Mouse (Mus musculus) spleen, adult 18-20 months (tissue): ENCODE data around the gene Cd101.

Source experiments
- DNase-seq, 2 experiments: peaks; one replicate each; pipeline ENCODE4 v3.0.0; 2022; ENCODE audit warnings: mixed read lengths in 2 of 2

Cd101 gene

DNA sequence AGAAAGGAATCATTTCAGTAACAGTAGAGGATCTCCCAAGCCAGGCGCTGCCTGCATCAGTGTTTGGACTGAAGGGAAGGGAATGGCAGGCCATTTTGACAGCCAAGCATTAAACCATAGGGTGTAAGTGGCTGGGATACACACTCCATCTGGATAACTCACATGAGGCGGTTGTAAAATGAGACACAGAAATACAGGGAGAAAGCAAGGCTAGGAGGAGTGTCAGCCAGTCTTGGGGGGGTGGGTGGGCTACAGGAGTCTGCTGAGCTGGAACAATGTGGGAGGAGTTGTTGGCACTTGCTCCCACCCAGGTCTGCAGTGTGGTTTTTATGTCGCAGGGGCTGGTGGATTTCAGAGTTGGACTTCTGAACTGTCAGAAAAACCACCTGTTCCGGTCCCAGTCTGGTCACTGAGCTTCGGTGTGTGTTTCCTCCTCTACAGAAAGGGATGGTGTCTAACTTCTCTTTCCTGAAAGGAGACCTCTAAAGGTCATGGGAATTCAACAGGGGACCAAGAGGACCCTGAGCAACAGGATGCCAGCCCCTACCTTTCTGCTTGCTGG, 8.7 kb upstream of the Cd101 start:
- no peak for DNase-seq

DNA sequence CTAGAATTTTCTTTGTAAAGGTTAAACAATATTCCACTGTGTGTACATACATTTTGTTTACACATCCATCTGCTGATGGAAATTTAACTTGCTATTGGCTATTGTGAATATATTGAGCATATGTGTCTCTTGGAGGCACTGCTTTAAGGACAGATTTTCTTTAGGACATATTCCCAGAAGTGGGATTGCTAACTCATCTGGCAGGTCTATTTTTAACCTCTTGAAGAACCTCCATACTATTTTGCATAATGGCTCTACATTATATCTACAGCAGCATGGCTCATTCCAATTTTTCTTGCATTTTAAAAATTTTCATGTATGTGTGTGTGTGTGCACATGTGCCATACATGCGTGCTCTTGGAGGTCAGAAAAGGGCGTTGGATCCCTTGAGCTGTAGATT, 6.6 kb upstream of the Cd101 start:
- no peak for DNase-seq

DNA sequence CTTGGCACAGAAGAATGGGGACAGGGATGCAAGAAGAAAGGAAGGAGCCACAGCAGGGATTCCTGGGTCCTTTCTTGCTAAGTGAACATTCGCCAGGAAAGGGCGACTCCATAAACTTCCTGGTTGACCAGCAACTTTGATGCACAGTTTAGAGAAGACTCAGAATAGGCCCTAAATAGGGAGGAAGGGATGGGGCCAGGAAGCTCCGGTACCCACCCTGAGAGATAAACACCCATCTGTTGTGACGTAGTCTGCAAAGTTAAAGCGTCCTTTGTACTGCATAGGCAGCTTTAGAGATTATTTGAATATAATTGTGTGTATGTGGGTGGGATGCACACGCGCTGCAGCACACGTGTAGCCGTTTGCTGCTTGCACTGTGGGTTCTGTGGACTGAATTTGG, 5.2 kb upstream of the Cd101 start:
- no peak for DNase-seq

DNA sequence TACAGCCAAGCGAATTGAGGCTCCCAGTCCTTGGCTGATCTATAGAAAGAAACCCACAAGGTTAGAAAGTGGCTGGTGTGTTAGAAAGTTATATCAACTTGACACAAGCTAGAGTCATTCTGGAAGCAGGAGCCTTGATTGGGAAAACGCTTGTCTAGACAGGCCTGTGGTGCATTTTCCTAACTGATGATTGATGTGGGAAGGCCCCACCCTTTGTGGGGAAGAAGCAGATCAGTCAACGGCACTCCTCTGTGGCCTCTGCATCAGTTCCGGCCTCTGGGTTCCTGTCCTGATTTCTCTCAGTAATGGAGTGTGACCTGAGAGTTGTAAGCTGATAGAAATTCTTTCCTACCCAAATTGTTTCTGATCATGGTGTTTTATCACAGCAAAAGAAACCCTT, 4.3 kb upstream of the Cd101 start:
- DNase-seq: no peak

DNA sequence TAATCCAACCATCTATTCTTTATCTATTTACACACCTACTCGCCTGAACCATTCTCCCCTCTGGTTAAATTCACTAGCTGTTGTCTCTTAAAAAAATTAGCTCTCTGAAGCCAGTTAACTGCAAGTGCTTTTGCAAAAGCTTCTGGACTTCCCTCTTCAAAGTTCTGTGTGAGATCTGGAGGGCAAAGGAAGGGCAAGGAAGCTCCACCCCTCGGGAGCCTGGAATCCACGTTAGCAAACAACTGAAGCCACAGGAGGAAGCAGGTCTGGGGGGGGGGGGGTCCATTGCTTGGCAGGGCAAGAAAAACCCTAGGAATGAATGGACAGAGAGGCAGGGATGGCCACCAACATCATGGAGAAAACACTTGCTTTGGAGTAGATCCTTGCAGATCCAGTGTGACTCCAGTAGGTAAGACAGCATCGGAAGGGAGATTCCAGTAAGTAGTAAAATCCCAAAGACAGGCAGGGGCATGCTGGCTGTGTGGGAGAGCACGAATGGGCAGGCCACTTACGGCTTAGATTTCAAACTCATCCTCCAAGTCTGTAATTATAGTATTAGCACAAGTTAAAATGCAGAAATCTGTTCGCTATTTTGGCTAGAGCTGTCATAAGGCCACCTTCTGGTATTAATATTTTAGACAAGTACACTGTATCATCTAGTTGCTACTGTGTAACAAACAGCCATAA, 2.2 kb upstream of the Cd101 start:
- no peak for DNase-seq

DNA sequence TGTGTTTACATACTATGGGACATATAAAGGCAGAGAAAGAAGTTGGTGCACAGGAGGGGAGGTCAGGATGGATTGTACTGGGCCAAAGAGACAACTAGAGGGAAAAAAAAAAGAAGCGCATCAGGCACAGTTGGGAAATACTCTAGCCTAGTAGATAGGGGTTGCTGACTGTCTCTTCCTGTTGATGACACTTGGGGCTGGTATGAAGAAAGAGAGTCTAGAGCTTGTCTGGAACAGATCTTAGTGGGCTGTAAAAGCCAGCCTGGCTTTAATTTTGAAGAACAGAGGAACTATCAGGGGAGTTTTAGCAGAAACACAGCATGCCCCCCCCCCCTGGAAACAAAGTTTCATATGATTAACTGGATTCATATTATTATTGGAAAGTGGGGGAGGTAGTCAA, 1.3 kb upstream of the Cd101 start:
- no peak for DNase-seq

DNA sequence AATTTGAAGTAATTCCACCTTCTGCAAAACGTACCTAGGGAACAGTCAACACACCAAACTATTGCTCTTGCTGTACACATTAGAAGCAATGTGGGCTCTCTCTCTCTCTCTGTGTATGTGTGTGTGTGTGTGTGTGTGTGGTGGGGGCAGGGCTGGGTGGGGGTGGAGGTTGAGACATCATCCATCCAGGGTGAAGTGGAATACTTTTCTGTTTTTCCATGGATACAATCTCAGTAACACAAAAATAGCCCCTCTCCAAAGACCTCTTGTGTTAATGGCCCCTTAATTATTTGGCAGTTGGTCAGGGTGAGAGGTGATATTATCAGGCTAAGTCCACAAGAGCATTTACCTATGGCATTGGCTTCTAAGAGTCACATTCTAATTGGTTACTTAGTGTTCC, 2.6 kb downstream of the Cd101 start:
- no peak for DNase-seq

DNA sequence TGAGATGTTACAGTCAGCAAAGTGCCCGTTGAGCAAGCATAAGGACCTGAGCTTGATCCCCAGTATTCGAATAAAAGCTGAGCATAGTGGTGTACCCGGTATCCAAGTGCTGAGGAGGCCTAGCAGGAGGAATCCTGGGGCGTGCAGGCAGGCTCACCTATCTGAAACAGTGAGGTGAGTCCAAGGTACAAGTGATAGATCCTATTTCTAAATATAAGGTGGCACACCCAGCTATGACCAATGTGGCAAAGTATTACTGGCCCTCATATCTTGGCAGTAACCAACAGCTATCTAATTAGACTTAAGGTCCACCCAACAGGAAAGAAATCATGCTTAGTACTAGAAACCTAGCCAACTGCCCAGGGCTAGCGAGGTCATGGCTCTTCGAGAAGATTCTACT, 6.4 kb downstream of the Cd101 start:
- no peak for DNase-seq

DNA sequence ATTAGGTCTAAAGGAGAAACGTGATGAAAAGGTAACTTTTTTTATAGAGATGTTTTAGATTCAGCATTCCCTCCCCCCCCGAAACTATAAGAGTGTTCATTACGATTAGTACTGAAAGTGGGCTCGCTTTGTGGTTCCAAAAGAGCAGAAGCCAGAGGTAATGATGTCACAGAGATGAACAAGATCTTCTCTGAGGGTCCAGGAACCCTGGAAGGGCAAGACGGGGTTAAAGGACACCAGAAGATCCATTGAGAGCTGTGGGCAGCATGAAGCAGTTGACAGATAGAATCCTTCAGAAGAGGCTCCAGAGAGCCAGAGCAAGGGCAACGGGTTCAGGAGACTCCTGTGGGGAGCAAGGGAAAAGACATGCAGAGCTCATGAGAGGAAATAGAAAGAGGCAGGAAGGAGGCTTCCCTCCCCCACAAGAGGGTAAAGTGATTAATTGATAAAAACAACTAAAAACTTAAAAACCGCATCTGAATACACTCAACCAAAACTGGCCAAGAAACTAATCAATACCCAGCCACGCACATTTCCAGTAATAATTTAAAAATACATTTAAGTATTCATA, 7.8 kb downstream of the Cd101 start:
- no peak for DNase-seq

DNA sequence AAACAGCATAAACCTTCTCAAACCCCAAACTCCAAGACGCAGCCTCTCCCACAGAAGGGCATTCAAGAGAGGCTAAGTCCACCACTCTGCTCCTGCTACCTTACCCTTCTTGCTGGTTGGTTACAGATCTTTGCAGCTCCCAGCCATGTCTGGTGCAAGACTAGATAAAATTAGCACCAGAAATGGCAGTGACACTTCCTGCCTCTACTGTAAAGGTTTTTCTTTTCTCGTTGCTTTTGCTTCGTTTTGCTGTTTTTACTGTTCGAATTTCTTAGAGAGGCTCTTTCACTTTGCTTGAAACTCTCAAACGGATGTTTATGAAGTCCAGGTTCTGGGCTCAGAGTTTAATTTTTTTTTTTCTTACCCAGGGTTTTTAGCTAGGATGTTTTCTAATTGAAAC, 8.3 kb downstream of the Cd101 start:
- no peak for DNase-seq

DNA sequence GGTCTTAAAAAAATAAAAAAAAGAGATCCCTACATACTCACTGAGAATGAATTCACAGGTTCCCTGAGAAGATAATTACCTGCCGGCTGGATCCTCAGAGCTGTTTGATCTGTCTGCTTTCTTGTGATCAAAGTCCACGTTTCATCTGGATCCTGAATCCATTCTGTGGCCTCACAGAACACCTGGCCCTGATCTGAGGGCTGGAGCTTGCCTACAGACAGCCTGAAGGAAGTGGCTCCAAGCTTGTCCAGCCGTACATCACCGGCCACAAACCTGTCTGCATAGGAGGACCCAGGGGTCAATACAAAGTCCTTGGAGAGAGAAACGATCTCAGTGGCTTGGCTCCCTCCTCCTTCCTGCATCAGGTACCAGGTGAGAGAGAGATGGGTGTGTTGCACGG, 10.9 kb downstream of the Cd101 start:
- DNase-seq: no peak

DNA sequence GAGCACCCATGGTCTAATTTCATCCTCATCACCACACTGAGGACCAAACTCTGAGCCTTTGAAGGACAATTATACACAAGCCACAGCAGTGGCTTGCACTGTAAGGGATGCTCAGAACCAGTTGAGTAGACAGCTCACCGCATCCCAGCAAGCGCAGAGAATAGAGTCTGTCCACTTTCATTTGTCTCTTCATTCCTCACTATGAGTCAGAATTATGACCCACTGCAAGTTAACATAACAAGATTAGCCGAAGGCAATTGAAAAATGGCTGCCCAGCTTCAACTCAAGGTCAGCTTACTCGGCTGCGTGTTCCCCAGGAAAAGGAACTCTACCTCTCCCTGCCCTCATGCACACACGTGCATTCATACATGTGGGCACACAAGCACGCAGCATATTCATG, 13.3 kb downstream of the Cd101 start:
- DNase-seq: no peak

DNA sequence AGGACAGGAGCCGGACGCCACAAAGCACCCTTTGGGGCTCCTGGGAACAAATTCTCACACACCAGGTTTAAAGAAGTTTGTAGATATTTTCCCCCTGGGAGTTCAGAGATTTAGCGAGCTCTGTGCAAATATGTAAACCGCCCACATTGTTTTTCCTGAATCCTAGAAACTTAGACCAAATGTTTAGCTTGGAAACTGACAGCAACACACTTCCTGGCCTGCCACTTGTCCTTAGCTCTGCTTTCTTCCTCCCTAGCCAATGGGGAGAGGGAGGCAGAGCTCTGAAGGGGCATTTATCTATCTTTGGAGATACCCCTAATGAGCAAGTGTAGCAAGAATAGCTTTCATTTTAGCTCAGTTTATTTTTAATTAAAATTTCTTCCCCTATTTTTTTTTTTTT, 14.1 kb downstream of the Cd101 start:
- no peak for DNase-seq

DNA sequence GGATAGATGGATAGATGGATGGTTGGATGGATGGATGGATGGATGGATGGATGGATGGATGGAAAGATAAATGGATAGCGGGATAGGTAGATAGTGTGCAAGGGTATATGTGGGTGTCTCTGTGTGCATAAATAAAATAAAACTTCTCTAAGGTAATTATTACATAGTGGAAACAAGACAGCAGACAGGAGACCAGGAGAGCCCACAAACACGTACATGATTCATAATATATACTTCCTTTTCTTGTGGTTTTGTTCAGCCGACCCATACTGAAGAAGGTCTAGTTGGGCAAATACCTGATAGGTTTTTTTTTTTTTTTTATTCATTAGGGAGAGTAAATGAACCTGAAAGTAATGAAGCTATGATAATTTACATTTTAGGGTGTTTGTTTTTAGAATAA, 15.8 kb downstream of the Cd101 start:
- DNase-seq: no peak

DNA sequence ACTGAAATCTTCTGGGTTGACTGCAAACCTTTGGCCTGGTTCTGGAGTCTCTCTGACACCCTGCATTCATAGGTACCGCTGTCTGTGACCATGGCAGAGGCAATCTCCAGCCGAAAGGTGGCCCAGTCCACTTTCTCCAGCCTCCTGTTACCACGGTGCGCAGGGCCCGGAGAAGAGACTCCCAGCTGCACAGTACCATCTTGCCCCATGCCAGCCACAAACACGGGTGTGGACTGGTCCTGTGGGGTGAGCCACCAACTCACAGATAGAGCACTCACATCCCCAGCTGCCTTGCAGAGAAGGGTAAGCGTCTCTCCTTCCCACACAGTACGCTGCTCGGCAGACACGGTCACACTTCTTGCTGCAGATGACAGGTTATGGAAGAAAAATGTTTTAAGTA, 16.4 kb downstream of the Cd101 start:
- no peak for DNase-seq

DNA sequence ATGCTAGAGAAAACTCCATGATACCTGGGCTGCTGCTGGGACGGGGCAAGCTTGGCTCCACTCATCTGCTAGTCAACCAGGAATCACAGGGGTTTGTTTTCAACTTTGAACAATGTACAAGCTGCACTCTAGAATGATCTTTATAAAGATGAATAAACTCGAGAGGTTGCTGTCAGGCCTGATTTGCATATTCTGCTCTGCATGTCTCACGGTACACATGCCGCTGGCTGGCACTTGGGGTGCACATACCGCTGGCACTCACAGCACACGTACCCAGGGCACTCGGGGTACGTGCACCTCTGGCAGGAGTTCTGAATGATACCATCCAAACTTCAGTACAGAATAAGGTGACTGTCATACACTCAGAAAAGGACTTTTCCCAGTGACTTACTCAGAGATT, 16.8 kb downstream of the Cd101 start:
- no peak for DNase-seq

DNA sequence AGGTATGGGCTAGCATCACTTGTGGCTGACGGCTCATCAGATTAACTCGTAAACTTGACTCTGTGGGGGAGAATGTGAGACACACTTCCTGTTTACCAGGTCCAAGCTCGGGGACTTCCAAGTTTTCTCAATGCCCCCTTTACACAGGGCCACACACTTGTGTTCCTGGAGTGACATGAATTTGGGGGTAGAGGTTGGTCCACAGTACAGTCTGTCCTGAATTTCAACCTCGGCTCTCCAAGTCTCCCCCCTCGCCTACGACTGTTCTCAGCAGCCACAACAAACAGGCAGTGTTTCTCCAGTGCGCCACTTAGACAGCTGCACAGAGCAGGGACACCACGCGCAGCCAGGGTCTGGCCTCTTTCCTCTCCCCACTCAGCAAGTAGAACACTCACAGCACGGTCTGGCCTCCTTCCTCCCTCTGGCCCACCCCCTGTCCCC, 17.2 kb downstream of the Cd101 start:
- DNase-seq: no peak

DNA sequence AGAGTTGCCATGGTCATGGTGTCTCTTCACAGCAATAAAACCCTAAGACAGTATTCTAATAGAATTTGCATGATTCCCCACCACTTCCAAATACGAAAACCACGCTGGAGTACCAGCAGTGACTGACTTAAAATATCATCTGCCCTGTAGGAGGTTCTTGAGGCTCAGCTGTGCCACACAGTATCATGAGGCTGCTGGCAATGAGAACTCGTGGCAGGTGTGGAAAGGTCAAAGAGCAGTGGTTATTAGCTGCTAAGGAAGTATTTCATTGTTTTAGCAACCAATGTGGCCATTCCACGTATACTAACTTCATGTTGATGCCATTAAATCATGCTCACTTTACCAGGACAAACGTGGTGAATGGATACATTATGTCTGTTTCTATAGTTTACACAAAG, 18.2 kb downstream of the Cd101 start:
- DNase-seq: no peak

DNA sequence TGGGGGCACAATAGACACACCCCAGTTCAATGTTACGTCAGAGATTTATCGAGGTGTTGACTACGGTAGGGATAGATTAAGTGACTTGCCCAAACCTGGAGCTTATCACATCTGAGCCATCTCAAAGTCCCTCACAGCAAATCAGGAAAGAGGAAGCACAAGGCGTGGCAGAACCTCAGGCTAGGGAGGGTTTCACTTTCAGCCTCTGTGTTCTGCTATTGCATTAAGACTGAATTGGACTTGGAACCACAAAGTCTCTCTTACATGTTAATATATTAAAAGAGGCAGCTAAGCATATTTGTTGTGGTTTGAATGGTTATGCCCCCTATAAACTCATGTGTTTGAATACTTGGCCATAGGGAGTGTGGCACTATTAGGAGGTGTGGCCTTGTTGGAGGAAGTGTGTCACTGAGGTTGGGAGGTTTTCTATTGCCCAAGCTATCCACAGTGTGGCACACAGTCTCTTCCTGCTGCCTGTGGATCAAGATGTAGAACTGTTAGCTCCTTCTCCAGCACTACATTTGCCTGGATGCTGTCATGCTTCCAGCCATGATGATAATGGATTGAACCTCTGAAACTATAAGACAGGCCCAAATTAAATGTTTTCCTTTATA, 18.7 kb downstream of the Cd101 start:
- DNase-seq: no peak

DNA sequence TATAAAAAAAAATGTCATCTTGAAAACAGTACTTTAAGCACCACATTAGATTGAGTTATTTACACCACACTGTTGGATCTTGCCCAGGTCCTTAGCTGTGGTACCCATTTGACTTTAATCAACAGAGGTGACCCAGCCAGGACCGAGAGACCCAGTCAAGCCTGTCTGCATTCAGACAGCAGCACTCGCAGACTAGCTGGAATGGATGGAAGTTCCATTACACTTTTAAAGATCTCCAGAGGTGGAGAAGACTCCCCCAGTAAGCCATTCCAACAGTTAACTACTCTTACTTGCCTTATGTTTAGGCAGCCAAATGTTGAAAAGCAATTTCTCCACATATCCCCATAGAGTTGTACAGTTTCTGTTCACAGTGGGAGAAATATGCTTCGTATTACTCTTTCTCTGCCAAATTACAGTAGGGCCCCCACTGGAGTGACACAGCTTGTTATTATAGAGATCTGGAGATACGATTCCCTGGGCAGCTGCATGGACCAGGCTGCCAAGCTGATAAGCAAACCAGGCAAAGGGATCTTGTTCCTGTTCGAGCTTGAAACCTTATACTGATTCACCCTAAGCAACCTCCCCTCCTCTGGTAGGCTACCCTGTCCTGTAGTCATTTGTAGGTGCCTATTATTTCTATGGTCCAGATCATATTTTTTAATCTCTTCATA, 22.1 kb downstream of the Cd101 start:
- DNase-seq: no peak

DNA sequence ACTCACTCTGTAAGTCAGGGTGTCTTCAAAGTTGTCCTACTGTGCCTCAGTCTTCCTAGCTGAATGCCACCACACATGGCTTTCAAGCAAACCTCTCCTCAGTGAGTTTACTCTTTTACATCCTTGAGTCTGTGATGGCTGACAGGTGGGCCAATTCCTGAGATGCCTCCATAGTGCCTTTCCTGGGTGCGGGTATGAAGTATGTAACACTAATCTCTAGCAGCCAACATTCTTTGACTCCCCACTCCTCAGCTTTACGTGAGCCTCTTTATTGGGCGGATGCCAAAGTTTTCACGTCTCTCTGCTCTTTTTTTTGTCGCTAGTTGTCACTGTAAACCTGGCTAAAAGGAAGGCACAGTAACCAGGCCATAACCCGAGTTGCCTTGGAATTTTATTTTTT, 24.0 kb downstream of the Cd101 start:
- DNase-seq: no peak

DNA sequence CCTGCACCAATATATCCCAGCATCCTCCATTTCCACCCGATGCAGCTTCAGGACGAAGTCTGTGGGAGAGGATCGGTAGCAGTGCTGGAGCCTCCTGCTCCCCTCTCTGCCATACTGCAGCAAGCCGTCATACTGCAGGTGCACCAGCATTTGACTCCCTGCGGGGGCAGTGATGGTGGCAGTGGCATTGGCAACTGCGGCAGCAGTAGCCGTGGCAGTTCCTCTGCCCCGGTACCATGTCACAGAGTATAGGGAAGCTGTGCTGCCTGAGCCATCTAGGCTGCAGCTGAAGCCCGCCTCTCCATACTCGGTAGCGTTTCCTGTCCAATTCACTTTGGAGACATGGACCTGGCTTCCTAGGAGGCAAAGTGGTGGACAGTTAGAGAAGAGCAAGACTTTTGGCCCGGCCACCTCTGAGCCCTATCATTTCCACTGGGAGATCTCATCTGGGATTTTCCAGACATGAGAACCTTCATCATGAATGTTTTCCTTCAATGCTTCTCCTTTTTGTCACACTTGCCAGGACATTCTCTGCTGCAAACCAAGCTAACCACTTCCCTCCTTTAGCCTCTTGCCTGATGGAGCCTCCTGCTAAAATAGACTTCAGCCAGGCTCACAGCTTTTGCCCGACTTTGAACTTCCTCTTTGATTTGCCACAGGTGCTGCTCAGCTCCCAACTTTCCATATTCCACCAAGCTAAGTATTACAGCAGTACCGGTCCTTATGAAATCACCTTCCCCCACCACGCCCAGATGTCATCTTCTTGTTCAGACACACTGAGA, 25.6 kb downstream of the Cd101 start:
- no peak for DNase-seq

DNA sequence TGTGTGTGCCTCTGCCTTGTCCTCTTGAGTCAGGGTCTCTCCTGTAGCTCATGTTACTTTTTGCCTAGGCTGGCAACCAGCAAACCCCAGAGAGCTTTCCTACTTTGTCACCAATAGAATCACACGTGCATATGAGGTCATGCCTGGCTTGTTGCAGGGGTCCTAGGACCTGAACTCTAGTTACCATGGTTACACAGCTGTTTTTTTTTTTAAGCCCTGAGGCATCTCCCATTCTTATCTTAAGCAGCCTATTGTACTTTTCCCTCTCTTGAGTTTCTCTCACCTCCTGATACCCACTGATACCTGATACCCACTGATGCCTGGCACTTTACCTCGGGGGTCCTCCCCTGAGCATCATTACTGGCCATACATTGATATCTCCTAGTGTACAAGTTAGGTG, 29.6 kb downstream of the Cd101 start:
- no peak for DNase-seq
